Mouse (Mus musculus) brain, embryonic 14.5 days (tissue): ENCODE results near the gene Gjc1. TPM values are rescaled to one million over a fixed set of nuclear protein-coding genes. Genes with fewer than 3 reads are reported as not detected.
A peak's percentile ranks its signal among the peaks of the same experiment; 100 is the strongest.

Source experiments
- DNase-seq: peaks from one replicate; pipeline ENCODE4 v3.0.0-alpha.2; 2011; ENCODE audit warnings: low read depth
- CTCF ChIP-seq: fragments of 200-500 bp; IDR thresholded peaks from 2 replicates; pipeline ENCODE4 v1.5.1; 2012; ENCODE audit warnings: inconsistent platforms, mild to moderate bottlenecking, moderate library complexity, borderline replicate concordance; ENCODE audit not compliant: insufficient read depth, insufficient read length; ENCODE audit errors: extremely low read depth
- POLR2A ChIP-seq: fragments of 200-500 bp; IDR thresholded peaks from 2 replicates; pipeline ENCODE4 v1.6.1; 2012; ENCODE audit warnings: mild to moderate bottlenecking, inconsistent platforms, borderline replicate concordance; ENCODE audit not compliant: poor library complexity, insufficient read depth, insufficient read length, severe bottlenecking; ENCODE audit errors: extremely low read depth
- polyA plus RNA-seq: library from polyadenylated mRNA; depleted of rRNA; stranded (reverse); fragments of >200 nt; gene quantifications from 2 replicates; pipeline ENCODE4 v1.2.3, GENCODE M21; 2012; rRNA removed

Gjc1 gene
- polyA plus RNA-seq, 1 experiment = 52.2 TPM

GRCm38 (mm10) chr11:102763009-102763767 is 56.3 kb downstream of the Gjc1 start:
- TF ChIP-seq CTCF = no peak
- TF ChIP-seq POLR2A = no peak
- DNase-seq = peak; percentile 56

GRCm38 (mm10) chr11:102762248-102762647 is 57.3 kb downstream of the Gjc1 start:
- no peak for DNase-seq
- TF ChIP-seq CTCF = no peak
- no peak for TF ChIP-seq POLR2A

GRCm38 (mm10) chr11:102761309-102762210 is 57.9 kb downstream of the Gjc1 start, which contains the start of gene Adam11:
Adam11 (plus strand) TSS chr11:102761439.
- peak; percentile 56 for DNase-seq
- TF ChIP-seq CTCF = no peak
- TF ChIP-seq POLR2A = peak; percentile 34; the same call in 1 of the 2 replicates

GRCm38 (mm10) chr11:102760805-102761308 is 58.6 kb downstream of the Gjc1 start:
- no peak for DNase-seq
- TF ChIP-seq CTCF (no peak), POLR2A (no peak)

- TF ChIP-seq POLR2A (no peak), CTCF (no peak)
- DNase-seq = no peak
Measured at GRCm38 (mm10) chr11:102758977-102759376, 60.5 kb downstream of the Gjc1 start.

GRCm38 (mm10) chr11:102755391-102755790 is 64.1 kb downstream of the Gjc1 start:
- TF ChIP-seq CTCF = no peak
- TF ChIP-seq POLR2A = no peak
- DNase-seq = peak; percentile 39

- peak; percentile 60 for DNase-seq
- TF ChIP-seq CTCF = no peak
- TF ChIP-seq POLR2A = no peak
Measured at GRCm38 (mm10) chr11:102754416-102754815, 65.1 kb downstream of the Gjc1 start.

- DNase-seq = peak; percentile 80
- TF ChIP-seq CTCF = no peak
- no peak for TF ChIP-seq POLR2A
Measured at GRCm38 (mm10) chr11:102753591-102754324, 65.7 kb downstream of the Gjc1 start.

- no peak for DNase-seq
- no peak for TF ChIP-seq POLR2A
- no peak for TF ChIP-seq CTCF
Measured at GRCm38 (mm10) chr11:102752896-102753590, 66.5 kb downstream of the Gjc1 start.

- TF ChIP-seq POLR2A = no peak
- DNase-seq = no peak
Measured at GRCm38 (mm10) chr11:102749712-102750111, 69.8 kb downstream of the Gjc1 start.

Other genes starting within 250 kb of the Gjc1 start
- gene Gm11627, start 240.2 kb downstream of the Gjc1 start, polyA plus RNA-seq = 3.6 and 4.6 TPM in 2 replicates
- gene Fzd2, start 215.3 kb downstream of the Gjc1 start, polyA plus RNA-seq = 35.6 and 59.4 TPM in 2 replicates
- gene Meioc, start 156.0 kb downstream of the Gjc1 start, polyA plus RNA-seq = 0.03 and 0.11 TPM in 2 replicates
- 18.5 and 23.9 TPM in 2 replicates for gene Ccdc43, start 121.9 kb downstream of the Gjc1 start, polyA plus RNA-seq
- 48.4 and 64.1 TPM in 2 replicates for gene Adam11, start 58.3 kb downstream of the Gjc1 start, polyA plus RNA-seq
- 4.3 and 4.9 TPM in 2 replicates for gene Higd1b, start 16.1 kb upstream of the Gjc1 start, polyA plus RNA-seq
- 114 and 117 TPM in 2 replicates for gene Eftud2, start 61.3 kb upstream of the Gjc1 start, polyA plus RNA-seq
- 1.1 and 1.3 TPM in 2 replicates for gene Ccdc103, start 61.5 kb upstream of the Gjc1 start, polyA plus RNA-seq
- gene Fam187a, start 65.5 kb upstream of the Gjc1 start, polyA plus RNA-seq = 0.09 and 0.12 TPM in 2 replicates
- 0.26 and 0.29 TPM in 2 replicates for gene Gfap, start 81.2 kb upstream of the Gjc1 start, polyA plus RNA-seq
- gene Kif18b, start 105.4 kb upstream of the Gjc1 start, polyA plus RNA-seq = 9.3 and 15.9 TPM in 2 replicates
- 12.2 and 19.0 TPM in 2 replicates for gene C1ql1, start 127.0 kb upstream of the Gjc1 start, polyA plus RNA-seq
- 40.1 and 42.3 TPM in 2 replicates for gene Nmt1, start 208.5 kb upstream of the Gjc1 start, polyA plus RNA-seq
- 236 and 262 TPM in 2 replicates for gene Dcakd, start 208.6 kb upstream of the Gjc1 start, polyA plus RNA-seq